Mouse (Mus musculus): Measurements from ENCODE around the gene Zmat5. TPM values are rescaled to one million over a fixed set of nuclear protein-coding genes. Genes with fewer than 3 reads are reported as not detected.

Gene Zmat5
- total RNA-seq, 2 experiments from 2014 or later: 31.1 to 33.9 TPM

DNA sequence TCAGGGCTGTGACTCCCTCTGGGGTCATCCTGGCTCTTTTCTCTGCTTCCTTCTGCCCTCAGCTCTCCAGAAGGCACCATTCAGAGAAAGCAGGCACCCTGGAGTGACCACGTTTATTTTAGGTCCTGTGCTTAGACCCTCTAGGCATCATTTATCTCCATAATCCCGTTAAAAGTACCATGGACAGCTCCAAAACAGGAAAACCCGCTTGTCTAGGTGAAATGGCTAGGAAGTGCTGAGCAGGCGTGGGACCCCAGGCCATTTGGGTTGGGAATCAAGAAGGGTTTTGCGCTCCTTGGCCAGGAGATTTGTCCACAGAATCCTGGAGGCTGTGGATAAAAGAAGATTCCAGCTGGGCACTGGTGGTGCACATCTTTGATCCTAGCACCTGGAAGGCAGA lies 59.2 kb downstream of the Zmat5 start:
- H3K4me3 ChIP-seq: no peak overlapping the region
- no peak for TF ChIP-seq CTCF (IDR thresholded peaks at IDR 0.05)
- intact Hi-C loops (cut with DNase I): no loop called here
- DNase-seq (ENCODE audit: extremely low spot score in 1 of 2, low spot score in 2 of 2): no peak
- H3K27ac ChIP-seq: no peak overlapping the region

DNA sequence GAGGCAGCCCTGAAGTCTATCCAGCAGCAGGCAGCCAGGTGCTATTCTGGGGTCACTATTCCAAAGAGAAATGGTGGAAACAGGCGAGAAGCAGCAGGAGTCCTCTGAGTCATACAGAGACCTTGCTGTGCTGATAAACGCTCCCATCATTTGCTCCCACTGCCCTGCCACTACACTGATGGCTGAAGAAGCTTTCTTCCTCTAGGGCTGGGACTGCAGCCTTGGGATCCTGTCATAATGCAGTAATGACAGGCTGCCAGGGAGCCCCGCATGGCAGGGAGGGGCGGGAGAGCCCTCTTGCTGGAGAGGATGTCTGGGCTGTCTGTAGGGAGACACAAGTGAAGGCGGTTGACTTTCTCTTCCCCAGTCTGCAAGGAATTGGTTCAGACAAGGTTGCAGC lies 60.0 kb downstream of the Zmat5 start:
- no peak for DNase-seq (ENCODE audit: extremely low spot score in 1 of 2, low spot score in 2 of 2)
- no peak for TF ChIP-seq CTCF (IDR thresholded peaks at IDR 0.05)
- no peak overlapping the region for H3K27ac ChIP-seq
- intact Hi-C loops (cut with DNase I): no loop called here
- no peak overlapping the region for H3K4me3 ChIP-seq

DNA sequence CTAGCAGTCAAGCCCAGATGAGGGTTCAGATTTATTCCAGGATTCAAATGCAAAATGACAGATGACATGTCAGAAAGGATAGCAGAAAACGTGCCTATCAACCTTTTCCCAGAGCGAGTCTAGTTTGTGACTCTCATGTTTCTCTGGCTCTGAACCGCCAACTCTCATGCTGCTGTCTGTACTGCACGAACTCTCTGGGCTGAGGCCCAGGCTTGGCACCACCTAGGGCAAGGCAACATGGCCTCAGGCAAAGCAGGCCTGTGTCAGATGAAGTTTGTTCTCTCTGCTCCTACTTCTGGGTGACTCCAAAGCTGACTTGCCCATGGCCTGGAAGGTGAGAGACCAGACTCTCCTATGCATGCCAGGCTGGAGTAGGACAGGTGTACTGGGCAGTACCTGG lies 63.9 kb downstream of the Zmat5 start:
- DNase-seq (ENCODE audit: extremely low spot score in 1 of 2, low spot score in 2 of 2): no peak
- peak overlapping the region; percentile 8; the same call in 1 of the 2 replicates for H3K27ac ChIP-seq
- intact Hi-C loops (cut with DNase I): no loop called here
- H3K4me3 ChIP-seq: no peak overlapping the region
- TF ChIP-seq CTCF (IDR thresholded peaks at IDR 0.05): no peak

DNA sequence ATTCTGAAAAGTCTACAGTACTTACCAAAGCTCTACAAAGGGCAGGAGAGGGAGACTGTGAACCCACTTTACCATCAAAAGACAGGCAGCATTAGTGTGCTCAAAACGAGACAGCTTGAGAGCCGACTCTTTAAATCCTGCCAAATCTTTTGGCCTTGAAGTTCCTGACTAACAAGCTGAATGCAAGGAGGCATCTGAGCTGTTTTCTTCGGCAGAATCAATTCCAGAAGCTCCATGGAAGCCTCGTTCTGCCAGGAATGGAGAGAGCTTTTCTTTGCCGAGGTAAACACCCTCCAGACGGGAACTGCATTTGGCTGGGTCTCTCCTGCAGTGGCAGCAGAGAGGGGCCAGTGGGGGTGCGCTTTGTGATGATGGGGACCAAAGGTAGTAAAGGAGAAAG lies 64.8 kb downstream of the Zmat5 start:
- intact Hi-C loops (cut with DNase I): no loop called here
- Histone ChIP-seq H3K4me3 (no peak overlapping the region), H3K27ac (peak overlapping the region; percentile 8; the same call in 1 of the 2 replicates)
- DNase-seq (ENCODE audit: extremely low spot score in 1 of 2, low spot score in 2 of 2): no peak
- no peak for TF ChIP-seq CTCF (IDR thresholded peaks at IDR 0.05)

DNA sequence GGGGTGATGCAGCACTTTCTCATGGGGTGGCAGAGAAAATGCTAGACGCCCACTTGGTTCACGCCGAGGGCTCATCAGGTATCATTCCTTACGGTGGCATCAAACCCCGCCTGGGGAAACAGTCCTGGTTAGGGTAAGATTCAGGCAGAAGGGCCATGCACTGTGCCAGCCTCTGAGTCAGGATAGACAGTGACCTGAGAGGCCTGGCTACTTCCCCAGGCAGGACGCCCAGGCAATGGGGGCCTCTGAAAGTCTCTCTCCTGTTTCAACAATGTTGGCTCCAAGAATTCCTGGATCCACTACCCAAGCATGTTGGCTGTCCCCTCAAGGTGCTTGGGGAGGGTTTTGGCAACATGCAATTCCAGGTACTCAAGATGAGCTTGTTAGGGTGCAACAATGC lies 65.4 kb downstream of the Zmat5 start:
- DNase-seq (ENCODE audit: extremely low spot score in 1 of 2, low spot score in 2 of 2): no peak
- intact Hi-C loops (cut with DNase I): loop anchor here (5.0 kb wide), 1 partner anchor 333 kb away; no protein-coding TSS in a partner anchor
- H3K27ac ChIP-seq: no peak overlapping the region
- no peak overlapping the region for H3K4me3 ChIP-seq
- TF ChIP-seq CTCF (IDR thresholded peaks at IDR 0.05): no peak

DNA sequence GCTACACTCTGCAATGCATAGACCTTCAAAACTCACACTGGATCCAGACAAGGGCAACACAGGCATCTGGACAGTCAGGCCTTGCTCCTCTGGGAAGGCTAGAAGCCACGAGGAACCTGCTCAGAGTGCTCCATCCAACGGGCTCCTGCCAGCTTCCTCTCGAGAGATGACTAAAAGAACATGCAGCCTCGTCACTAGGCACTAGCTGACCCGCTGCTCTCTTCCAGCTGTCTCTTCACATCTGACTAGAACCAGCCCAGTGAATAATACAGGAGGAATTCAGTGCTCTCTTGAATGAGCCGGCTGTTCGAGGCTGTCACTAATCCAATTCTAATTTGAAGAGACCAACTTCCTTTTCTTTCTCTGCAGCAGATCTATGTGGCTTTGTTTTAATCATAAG lies 67.3 kb downstream of the Zmat5 start:
- intact Hi-C loops (cut with DNase I): loop anchor here (5.0 kb wide), 1 partner anchor 334 kb away; no protein-coding TSS in a partner anchor
- no peak for DNase-seq (ENCODE audit: extremely low spot score in 1 of 2, low spot score in 2 of 2)
- no peak overlapping the region for H3K4me3 ChIP-seq
- no peak overlapping the region for H3K27ac ChIP-seq
- no peak for TF ChIP-seq CTCF (IDR thresholded peaks at IDR 0.05)

DNA sequence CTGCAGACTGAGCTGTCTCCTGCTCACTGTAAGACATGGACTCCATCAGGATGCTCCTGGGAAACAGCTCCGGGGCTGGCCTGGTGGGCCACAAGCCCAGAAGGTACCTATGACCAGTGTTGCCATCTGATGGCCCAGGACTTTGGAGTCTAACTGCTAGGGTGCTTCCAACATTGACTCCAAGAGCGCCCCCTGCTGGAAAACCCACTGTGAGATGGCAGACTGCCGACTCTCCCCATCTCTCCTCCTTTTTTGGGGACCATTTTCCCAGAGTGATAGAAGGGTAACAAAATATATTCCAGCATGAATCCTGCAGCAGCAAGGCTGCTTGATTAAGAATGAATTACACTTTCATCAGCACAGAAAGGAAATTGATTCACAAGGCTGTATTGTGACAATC lies 68.4 kb downstream of the Zmat5 start:
- DNase-seq (ENCODE audit: extremely low spot score in 1 of 2, low spot score in 2 of 2): peak; percentile 59 to 67
- intact Hi-C loops (cut with DNase I): loop anchor here (5.0 kb wide), 1 partner anchor 336 kb away; no protein-coding TSS in a partner anchor
- no peak overlapping the region for H3K27ac ChIP-seq
- no peak overlapping the region for H3K4me3 ChIP-seq
- TF ChIP-seq CTCF (IDR thresholded peaks at IDR 0.05): peak; percentile 71

DNA sequence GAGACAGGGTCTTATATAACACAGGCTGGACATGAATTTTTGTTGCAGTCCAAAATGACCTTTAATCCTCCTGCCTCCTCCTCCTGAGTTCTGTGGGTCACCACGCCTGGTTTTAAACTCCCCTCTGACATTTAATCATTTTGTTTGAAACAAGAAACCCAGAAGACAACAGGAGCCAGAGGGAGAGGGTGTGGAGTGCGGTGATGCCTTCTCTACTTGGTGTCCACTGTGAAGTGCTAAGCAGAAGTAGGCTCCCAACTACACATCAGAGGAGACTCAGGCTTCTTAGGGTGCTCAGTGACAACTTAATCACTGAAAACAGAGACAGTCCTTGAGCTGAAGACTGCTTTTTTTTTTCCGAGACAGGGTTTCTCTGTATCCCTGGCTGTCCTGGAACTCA lies 76.4 kb downstream of the Zmat5 start:
- Histone ChIP-seq H3K4me3 (no peak overlapping the region), H3K27ac (no peak overlapping the region)
- no peak for TF ChIP-seq CTCF (IDR thresholded peaks at IDR 0.05)
- no peak for DNase-seq (ENCODE audit: extremely low spot score in 1 of 2, low spot score in 2 of 2)
- intact Hi-C loops (cut with DNase I): no loop called here

DNA sequence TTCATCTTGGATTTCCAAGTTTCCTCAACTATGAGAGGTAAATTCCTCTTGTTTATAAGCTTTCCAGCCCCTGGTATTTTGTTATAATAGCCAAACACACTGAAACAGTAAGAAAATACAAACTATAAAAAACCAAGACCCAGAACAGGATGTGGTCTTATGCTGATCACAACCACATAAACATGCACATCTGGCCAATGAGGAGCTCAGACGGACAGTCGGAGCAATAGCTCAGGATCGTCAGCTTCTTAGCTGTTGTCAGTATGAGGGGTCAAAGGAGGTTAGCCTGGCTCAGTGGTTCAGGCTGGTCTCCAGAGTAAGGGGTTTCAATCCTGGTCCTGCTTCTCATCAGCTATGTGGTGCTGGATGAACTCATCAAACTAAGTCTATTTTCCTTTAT lies 78.6 kb downstream of the Zmat5 start:
- Histone ChIP-seq H3K4me3 (no peak overlapping the region), H3K27ac (no peak overlapping the region)
- intact Hi-C loops (cut with DNase I): no loop called here
- DNase-seq (ENCODE audit: extremely low spot score in 1 of 2, low spot score in 2 of 2): no peak
- TF ChIP-seq CTCF (IDR thresholded peaks at IDR 0.05): no peak

DNA sequence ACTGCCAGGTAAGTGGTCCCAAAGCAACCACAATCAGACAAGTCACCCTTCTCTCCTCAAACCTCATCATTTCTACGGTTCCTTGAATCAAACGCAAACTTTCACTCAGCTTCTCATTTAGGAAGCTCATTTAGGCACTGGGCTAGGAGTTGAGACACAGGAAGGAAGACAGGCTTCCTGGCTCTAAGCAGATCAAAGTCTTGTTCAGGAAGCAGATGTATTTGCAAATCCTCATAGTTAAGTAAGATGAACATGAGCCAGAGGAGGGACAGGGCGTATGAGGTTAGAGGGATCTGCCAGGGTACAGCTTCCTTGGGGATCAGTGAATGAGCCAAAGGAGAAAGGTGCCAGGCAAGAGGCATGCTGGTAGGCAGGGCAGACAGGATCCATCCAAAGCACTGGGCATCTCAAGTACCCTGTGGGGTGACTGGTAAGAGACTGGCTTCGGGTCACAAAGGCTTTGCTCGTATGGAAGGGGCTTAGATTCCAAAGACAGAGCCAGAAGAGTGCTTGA lies 80.2 kb downstream of the Zmat5 start:
- Histone ChIP-seq H3K27ac (no peak overlapping the region), H3K4me3 (no peak overlapping the region)
- TF ChIP-seq CTCF (IDR thresholded peaks at IDR 0.05): no peak
- intact Hi-C loops (cut with DNase I): no loop called here
- no peak for DNase-seq (ENCODE audit: extremely low spot score in 1 of 2, low spot score in 2 of 2)

Other genes with a start within 250 kb of the Zmat5 start
- gene Mtmr3, start 109.8 kb upstream of the Zmat5 start, total RNA-seq (2021): 10 to 100 TPM; 67.3 to 72.7 TPM
- not detected for gene Gm11032, start 84.6 kb upstream of the Zmat5 start, total RNA-seq (2021)
- 10 to 100 TPM; 18.7 to 21.3 TPM for gene Ascc2, start 66.9 kb upstream of the Zmat5 start, total RNA-seq (2021)
- gene Uqcr10, start 336 bp upstream of the Zmat5 start, total RNA-seq (2021): 100 to 1,000 TPM; 362 to 374 TPM
- gene Cabp7, start 42.1 kb downstream of the Zmat5 start, total RNA-seq (2021): 10 to 100 TPM; 15.6 to 22.7 TPM
- gene Nf2, start 144.9 kb downstream of the Zmat5 start, total RNA-seq (2021): 10 to 100 TPM; 74.3 to 74.7 TPM
- gene Nipsnap1, start 169.3 kb downstream of the Zmat5 start, total RNA-seq (2021): 10 to 100 TPM; 84.8 to 85.8 TPM
- 10 to 100 TPM; 37.4 to 38.9 TPM for gene Thoc5, start 190.6 kb downstream of the Zmat5 start, total RNA-seq (2021)
- 10 to 100 TPM; 47.9 to 54.5 TPM for gene Nefh, start 243.4 kb downstream of the Zmat5 start, total RNA-seq (2021)